Mouse (Mus musculus) thymus, postnatal 10 days (tissue): Measurements from ENCODE around the gene Rab3ip.

Source experiments
- DNase-seq, 2 experiments: peaks; one replicate each; pipeline ENCODE4 v3.0.0; 2021; ENCODE audit warnings: low spot score in 2 of 2

The Rab3ip gene

GRCm38 (mm10) chr10:116957867-116958551 is 7.4 kb upstream of the Rab3ip start:
- no peak for DNase-seq

- DNase-seq = no peak
Observed at GRCm38 (mm10) chr10:116956483-116957158, 6.1 kb upstream of the Rab3ip start.

DNA sequence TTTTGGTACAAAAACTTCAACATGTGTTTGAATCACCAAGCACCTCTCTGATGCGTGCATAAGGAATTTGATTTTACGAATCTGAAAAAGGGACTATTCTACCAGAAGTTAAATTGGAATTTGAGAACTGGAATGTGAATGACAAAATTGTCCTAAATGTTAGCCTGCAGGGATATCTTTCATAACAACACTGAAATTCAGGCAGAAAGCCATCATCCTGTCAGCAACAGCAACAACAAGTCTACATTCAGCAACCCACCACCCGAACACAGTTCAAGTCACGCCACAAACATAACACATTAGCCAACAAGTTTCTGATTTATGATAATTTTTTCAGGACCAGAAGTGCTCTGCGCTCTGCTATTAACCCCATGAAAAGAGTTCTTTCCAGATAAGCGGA is 4.6 kb upstream of the Rab3ip start:
- DNase-seq = no peak

DNA sequence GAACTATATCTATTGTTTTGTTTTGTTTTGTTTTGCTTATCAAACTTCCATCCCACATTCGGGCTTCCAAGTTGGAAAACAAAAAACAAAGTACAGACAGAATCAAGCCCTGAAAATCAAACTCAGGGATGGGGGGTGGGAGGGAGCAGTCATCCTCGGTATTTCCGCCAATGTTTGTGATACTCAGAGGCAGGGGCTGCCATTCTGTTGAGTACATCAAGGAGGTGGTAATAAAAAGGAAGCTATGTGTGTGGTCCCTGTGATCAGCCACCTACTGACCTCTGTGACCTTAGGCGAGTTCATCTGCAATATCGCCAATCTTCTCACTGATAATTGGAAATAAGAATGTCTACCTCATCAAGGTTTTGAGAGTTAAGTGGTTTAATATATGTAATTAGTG is 317 bp upstream of the Rab3ip start:
- no peak for DNase-seq

DNA sequence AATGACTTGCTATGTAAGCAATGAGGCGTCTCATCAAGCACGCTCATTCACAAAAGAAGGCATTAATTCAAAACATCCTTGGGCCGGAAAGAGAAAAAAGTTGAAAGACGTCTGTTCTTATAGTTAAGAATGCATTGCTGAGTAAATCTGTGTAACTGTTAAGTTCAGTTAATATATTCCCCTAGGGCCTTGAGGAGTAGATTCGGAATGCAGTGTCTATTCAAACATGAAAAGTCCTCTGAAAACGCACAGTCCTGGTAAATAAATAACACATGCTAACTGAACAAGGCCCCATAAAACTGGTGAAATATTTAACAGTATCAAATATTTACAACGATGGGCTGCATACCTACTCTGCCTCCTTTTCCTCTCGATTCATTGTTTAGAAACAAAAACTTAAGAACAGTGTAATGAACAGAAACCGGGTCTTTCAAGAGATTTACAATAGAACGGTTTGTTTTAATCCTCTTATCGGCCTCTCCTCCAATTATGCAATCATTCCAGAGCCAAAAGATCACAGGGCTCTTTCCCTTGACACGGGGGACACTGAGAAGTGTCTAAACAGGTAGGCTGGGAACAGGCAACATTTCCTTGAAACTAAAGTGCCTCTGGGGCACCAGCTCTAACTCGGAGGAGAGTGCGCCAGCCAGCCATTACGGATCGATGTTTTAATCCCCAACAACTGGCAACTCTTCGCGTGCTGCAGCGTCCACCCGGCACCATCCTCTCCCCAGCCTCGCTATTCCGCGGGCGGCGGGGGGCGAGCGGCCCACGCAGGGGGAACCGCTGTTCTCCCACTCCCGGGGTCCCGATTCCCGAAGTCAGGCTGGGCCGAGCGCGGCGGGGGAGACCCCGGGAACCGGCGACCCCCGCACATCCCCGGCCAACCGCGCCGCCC is 1.2 kb downstream of the Rab3ip start:
- DNase-seq = peak; percentile 22 to 41

DNA sequence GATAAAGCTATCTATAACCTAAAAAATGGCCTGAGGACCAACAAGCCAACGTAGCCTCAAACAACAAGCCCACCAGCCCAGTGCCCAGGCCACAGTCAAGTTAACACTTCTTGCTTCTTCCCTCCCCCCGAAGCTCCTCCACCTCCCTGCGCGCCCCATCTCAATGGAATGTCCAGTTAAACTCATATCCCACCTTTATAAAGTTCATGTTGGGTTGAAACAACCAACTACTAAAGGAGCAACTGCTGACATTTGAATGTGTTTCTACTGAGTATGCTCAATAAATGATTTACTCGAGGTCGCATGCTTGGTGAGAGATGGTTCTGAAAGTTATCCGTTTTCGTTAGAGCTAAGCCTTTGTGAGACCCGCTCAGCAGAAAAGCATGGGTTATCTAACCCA is 2.2 kb downstream of the Rab3ip start:
- no peak for DNase-seq

DNA sequence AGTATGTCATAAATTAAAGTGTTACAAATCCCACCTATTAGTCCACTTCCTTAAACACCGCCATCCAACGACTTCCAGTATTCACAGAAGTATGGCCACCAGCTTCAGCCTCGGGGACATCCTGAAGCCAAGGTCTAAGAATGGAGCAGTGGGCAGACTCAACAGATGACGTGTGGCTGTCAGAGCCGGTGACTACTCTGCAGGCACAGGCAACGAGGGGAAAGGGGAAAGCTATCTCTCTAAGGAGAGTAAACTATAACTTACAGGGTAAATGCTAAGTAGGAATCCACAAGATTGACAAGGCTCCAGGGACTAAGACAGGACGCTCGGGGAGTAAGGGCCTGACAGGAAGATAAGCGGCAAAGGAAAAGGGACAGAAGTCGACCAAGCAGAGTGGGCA is 5.6 kb downstream of the Rab3ip start:
- no peak for DNase-seq

- no peak for DNase-seq
Observed at GRCm38 (mm10) chr10:116944144-116944543, 6.4 kb downstream of the Rab3ip start.

- no peak for DNase-seq
Observed at GRCm38 (mm10) chr10:116943025-116943424, 7.5 kb downstream of the Rab3ip start.

DNA sequence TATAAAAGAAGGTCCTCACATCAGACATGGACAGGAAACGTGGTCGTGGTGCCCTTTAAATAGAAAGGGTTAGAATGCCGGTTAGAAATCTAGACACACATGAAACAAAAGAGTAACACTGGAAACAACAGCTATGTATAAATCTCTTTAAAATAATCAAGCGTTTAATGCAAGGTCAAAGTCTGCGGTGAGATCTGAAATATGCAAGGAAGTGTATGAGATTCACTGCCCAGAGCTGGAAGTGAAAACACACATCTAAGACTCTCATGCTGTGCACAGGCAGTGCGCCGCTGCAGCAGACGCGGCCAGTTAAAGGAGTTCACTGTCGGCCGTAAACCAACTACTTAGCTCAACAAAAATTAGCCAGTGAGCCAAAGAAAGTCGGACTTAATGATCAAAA is 15.5 kb downstream of the Rab3ip start:
- DNase-seq = no peak

- no peak for DNase-seq
Observed at GRCm38 (mm10) chr10:116933794-116934193, 16.8 kb downstream of the Rab3ip start.

GRCm38 (mm10) chr10:116932418-116932817 is 18.2 kb downstream of the Rab3ip start:
- DNase-seq = no peak

DNA sequence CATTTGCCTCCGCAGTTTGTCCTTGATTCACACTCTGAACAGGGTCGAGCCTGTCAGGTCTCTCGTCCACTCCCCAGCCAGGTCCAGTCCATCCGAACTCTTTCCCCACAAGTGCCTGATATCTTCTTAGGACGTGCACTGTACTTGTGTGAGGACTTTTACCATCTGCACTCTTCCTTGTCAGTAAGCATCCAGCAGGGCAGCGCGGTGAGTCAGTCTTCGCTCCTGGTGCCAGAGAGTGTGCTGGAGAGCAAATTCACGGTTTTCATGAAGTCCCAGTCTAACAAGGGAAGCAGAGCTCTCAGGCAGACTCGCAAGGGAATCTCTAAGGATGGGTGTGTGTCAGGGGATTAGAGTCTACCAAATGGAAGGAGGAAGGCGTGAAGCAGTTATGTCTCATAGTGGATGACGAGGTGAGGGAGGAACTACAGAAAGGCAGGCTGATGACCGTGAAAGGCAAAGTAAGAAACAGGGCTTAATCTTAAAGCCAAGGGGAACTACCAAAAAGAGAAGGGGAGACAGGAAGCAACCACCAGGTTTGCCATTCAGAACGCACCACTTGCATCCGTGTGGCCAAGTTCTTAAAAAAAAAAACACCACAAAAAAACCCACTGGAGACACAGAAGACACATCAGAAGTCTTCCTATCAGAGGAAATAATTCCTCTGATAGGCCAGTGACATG is 18.9 kb downstream of the Rab3ip start:
- DNase-seq = no peak

GRCm38 (mm10) chr10:116930936-116931335 is 19.6 kb downstream of the Rab3ip start:
- DNase-seq = peak; percentile 46 to 56

DNA sequence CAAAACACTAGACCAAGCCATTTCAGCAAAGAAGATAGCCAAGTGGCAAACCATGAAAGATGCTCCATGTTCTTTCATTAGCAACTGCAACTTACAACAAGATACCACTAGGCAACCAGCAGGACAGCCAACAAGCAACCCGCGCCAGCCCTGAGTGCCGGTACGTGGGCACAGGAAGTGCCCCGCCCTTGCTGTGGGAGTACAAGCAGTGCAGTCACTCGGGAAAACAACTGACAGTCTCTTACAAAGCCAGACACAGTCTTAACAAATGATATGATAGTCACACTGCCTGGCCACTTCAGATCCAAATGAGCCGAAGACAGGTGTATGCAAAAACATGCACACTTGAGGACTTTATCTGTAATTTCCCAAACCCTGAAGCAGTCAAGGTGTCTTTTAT is 20.1 kb downstream of the Rab3ip start:
- peak; percentile 39 to 46 for DNase-seq

- no peak for DNase-seq
Observed at GRCm38 (mm10) chr10:116928826-116929225, 21.7 kb downstream of the Rab3ip start.

DNA sequence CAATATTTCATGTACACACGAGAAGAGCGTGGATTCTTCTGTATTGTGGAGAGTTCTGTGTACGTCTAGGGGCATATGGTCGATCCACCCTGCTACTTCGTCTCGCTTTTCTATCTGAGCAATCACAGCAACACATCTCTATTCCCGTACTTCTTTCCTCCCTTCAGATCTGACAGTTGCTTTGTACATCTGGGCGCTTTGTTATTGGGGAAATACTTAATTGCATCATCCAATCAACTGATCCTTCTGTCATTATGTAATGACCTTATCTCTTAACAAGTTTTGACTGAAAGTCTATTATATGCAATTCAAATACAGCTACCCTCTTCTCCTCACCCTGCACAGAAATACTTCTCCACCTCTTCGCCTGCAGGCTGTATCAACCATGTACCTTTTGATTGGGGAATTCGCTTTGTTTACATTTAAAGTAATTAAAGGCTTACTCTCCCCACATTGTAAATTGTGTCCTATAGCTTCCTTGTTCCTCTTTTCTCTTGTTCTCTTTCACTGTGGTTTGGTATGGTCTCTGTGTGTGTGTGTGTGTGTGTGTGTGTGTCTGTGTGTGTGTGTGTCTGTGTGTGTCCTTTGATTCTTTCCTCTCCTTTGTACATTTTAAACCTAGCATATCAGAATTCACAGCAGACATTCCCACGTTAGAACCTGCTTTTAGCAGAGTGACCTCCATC is 24.0 kb downstream of the Rab3ip start:
- DNase-seq = no peak

DNA sequence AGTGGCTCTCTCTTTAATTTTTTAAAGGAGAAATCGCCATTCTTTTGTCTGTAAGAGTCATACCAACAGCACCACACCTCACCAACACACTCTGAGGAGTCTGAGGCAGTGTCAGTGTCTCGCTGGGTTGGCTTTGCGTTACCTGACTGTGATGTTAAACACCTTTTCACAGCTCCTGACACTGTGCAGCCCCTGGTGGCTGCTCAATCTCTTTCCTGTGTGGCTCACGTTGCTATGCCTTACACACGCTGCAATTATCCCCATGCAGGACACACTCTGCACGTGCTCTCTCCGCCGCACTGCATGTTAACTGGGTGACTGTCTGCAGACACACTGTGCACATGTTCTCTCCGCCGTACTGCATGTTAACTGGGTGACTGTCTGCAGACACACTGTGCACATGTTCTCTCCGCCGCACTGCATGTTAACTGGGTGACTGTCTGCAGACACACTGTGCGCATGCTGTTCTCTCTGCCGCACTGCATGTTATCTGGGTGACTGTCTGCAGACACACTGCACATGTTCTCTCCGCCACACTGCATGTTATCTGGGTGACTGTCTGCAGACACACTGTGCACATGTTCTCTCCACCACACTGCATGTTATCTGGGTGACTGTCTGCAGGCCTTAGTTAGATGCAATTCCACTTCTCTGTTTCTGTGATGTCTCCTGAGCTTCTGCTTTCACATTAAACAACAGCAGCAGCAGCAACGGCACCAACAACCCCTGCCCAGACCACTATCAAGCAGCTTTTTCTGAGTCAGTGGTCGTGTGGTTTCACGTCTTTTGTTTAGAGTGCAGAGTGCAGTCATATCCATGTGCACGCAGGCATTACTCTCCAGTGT is 26.7 kb downstream of the Rab3ip start:
- DNase-seq = no peak

GRCm38 (mm10) chr10:116922161-116922560 is 28.4 kb downstream of the Rab3ip start:
- DNase-seq = no peak

DNA sequence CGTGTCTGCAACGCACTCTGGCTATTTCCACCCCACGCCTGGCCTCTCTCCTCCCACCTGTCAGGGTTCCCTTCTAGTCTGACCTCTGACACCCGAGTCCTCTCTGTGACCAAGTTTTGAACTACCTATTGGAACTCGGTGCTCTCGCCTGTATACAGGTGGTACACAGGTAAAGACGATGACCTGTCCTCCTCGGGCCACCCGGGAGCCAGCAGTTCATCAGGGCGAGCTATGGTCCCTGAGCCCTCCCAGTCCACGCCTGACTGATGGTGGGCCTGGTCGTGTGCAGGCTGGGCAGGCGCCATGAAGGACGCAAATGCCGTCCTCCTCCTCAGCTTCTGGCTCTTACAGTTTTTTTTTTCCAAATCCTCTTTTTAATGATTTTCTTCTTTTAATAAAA is 29.2 kb downstream of the Rab3ip start:
- no peak for DNase-seq
